Mouse (Mus musculus) heart, postnatal 0 days (tissue): ENCODE measurements around the gene Grid2.

ENCODE experiments used
- CTCF ChIP-seq: IDR thresholded peaks from 2 replicates; pipeline ENCODE4 v1.5.1; 2016; ENCODE audit warnings: antibody characterized with exemption, control low read depth, low read depth
- EP300 ChIP-seq: IDR thresholded peaks from 2 replicates; pipeline ENCODE4 v1.6.1; 2016; ENCODE audit warnings: antibody characterized with exemption, low read depth

GRCm38 (mm10) chr6:63342438-63343004 lies 86.8 kb downstream of the Grid2 start:
- no peak for TF ChIP-seq CTCF
- no peak for TF ChIP-seq EP300
